Mouse (Mus musculus) intestine, embryonic 15.5 days (tissue): ENCODE measurements around the gene Gm21188. TPM values are rescaled to one million over a fixed set of nuclear protein-coding genes. Genes with fewer than 3 reads are reported as not detected.

ENCODE experiments used
- polyA plus RNA-seq: library from polyadenylated mRNA; unstranded; fragments of >200 nt; fragmentation: Nextera tagmentation; extraction: Ambion mirVana; gene quantifications from 2 replicates; pipeline ENCODE4 v1.2.1, GENCODE M21; 2015

Gene Gm21188
- polyA plus RNA-seq, 1 experiment from 2014 or later: 0.16 TPM

Other genes with a start within 250 kb of the Gm21188 start
- not detected in 2 replicates for gene AF067063, start 222.0 kb downstream of the Gm21188 start, polyA plus RNA-seq
- not detected in 2 replicates for gene D13Ertd608e, start 216.2 kb downstream of the Gm21188 start, polyA plus RNA-seq
- not detected in 2 replicates for gene Tcstv1, start 157.4 kb downstream of the Gm21188 start, polyA plus RNA-seq
- not detected in 2 replicates for gene Gm21761, start 122.9 kb downstream of the Gm21188 start, polyA plus RNA-seq
- not detected in 2 replicates for gene B020031M17Rik, start 101.4 kb downstream of the Gm21188 start, polyA plus RNA-seq
- not detected in 2 replicates for gene Gm36079, start 25.2 kb downstream of the Gm21188 start, polyA plus RNA-seq
- not detected in 2 replicates for gene Gm20767, start 88.1 kb upstream of the Gm21188 start, polyA plus RNA-seq
- gene Gm21818, start 120.2 kb upstream of the Gm21188 start, polyA plus RNA-seq: not detected in 2 replicates
- gene Gm21762, start 163.8 kb upstream of the Gm21188 start, polyA plus RNA-seq: not detected in 2 replicates
- not detected in 2 replicates for gene Gm21731, start 186.9 kb upstream of the Gm21188 start, polyA plus RNA-seq
- not detected in 2 replicates for gene AF067061, start 210.9 kb upstream of the Gm21188 start, polyA plus RNA-seq
- 0.37 and 0.55 TPM in 2 replicates for gene BC147527, start 248.2 kb upstream of the Gm21188 start, polyA plus RNA-seq